Mouse (Mus musculus) A20 (cell line): ENCODE measurements around the gene Pla2g5.

Source experiments
- DNase-seq: peaks from one replicate; pipeline ENCODE4 v3.0.0-alpha.2; 2011; ENCODE audit warnings: low read depth, low spot score

Gene Pla2g5

DNA sequence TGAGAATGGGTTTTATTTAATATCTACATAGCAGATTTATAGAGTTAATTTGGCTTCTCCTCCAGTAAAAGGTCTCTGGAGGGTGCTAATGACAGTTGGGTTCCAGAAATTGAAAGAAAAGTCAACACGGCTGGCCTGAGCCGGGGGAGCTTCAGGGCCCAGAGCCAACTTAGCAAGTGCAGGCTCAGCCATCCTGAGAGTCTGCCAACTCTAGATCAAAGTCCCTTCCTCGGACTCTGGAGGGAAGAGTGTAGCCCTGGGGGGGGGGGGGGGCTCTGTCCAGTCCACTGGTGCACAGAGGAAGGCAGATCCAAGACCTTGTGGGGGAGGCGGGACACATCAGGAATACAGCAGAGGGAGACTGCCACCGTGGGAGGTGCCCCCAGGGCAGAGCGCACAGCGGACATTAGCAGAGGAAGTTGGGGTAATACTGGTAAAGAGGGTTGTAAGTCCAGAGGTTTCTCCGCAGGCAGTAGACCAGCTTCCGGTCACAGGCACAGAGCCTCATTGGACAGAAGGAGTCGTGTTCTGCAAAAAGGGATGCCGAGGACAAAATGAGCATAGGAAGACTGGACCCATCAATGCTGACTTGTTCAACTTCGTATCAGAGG, 63.0 kb downstream of the Pla2g5 start:
- no peak for DNase-seq

DNA sequence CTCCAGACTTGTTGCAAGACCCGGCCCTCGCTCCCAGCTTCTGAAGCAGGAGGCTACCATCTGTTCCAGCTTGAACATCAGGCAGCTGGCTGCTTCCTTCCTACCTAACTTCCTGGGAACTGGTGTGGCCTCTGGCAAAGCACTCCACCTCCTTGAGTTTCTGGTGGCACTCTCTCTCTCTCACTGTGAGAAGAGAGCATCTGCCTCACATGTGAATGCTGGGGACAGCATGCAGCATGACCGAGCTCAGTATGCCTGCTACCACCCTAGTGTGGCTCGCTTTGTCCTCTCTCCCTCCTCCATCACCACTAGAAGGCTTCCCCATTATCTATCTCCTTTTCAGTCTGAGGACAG, 66.1 kb downstream of the Pla2g5 start:
- no peak for DNase-seq

GRCm38 (mm10) chr4:138796513-138797216, 66.6 kb downstream of the Pla2g5 start:
- no peak for DNase-seq

DNA sequence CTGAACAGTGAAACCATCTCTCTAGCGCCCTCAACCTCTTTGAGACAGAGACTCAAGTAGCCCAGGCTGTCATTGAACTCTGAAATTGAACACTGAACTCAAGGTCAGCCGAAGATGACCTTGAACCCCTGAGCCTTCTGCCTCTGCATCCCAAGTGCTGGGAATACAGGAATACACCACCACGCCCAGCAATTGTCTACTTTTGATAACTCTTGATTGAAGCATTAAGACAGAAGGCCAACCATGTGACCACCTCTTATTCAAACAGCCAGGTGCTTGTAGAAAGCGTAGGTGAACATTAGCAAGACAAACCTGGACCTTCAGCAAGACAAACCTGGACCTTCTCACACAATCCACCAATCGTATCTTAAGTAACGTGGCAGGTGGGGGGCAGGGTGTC, 68.9 kb downstream of the Pla2g5 start:
- DNase-seq = no peak

DNA sequence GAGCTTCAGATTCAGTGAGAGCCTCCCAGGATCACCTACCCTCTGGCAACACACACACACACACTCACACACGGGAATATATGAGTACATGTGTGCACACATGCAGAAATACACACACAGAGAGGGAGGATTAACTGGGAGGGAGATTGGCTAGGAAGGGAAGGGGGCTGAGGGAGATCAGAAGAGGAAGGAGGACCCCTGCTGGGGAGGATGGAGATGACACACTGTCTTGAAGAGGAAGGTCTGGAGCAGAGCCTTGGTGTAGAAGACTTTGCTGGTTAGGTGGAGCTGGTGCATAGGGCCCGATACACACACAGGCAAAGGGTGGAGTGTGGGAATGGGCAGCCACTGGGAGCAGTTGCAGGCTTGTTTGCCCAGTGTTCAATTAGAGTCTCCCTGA, 70.0 kb downstream of the Pla2g5 start:
- DNase-seq = peak; percentile 46

DNA sequence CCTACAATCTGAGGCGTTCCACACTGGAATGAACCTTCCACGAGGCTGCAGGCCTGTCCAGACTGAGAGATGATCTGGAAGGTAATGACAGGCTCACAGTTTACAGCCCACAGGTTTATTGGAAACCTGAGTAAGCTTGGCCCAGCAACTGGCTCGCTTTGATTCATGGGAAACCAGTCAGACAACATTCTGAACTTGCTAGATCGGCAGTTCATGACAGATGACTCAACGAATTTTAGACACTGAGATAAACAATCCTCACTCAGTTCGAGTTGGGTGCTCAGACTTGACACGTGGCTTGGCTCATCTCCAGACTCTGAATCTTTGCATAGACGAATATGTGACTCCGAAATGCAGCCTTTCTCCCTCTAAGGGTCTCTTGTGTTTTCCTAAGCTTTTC, 70.7 kb downstream of the Pla2g5 start:
- no peak for DNase-seq

DNA sequence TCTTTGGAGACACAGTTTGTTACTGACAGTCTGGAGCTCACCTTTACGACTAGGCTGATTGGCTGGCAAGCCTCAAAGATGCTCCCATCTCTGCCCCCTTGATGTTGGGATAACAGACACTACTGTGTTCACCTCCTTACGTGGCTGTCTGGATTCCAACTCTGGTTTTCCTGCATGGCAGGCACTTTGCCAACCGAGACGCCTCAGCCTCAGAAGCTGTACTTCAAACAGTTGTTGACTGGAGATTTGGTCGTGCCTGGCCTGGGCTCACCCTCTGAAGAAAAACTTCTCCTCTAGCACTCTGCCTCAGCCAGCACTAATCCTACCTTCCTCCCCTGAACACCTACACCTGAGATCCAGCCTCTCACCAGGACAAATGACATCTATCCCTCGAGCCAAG, 71.8 kb downstream of the Pla2g5 start:
- DNase-seq = no peak

DNA sequence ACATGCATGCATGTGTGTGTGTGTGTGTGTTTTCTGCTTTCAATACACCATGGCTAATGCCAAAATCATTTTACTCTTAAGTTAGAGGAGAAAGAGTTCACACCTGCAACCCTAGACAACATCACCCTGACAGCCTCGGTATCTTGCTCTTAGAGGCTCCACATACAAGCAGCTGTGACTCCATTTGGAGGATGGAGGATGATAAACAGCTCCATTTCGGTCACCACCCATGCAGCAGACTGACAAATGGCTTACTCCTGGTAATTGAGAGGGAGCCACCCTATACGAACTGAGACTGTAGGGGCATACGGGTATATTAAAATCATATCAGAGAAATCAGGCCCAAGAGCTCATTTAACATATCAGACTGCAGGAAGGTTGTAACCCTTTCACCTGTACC, 74.9 kb downstream of the Pla2g5 start:
- DNase-seq = no peak

- peak; percentile 67 for DNase-seq
Measured at GRCm38 (mm10) chr4:138786141-138786540, 77.1 kb downstream of the Pla2g5 start.

DNA sequence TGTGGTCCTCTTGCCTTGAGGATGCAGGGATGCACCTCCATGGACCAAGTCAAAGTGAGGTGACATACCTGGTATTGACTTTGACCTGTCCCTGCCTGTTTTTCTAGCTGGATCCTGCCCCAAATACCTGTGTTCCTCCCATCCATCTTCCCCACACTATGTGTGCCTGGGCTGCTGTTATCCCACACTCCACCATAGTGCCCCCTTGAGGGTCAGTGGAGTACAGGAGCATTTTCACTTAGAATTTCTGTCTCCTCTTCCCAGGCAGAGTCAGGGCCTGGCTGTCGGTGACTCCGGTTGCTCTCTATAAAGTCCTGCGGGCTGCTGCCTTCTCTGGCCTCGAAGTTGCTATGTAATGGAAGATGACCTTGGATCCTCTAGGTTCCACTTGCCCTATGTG, 77.6 kb downstream of the Pla2g5 start:
- no peak for DNase-seq

- DNase-seq = no peak
Measured at GRCm38 (mm10) chr4:138782098-138782497, 81.2 kb downstream of the Pla2g5 start.

DNA sequence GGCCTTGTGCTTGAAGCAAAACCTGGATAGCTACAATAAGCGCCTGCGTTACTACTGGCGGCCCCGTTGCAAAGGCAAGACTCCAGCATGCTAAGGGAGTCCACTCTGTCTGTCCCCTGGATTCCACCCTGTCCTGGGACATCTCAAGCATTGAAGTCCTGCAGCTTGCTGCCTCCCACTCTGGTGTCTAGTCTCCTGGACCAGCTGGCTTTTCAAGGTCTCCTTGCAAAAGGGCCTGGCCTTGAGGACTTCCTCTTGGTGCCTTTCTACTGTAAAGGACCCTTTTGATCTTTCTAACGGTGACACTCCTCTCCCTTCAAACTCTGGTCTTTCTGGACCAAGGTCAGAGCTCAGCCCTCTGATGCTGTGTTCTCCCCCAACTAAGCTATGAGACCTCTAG, 83.0 kb downstream of the Pla2g5 start:
- no peak for DNase-seq

- no peak for DNase-seq
Measured at GRCm38 (mm10) chr4:138777417-138778407, 85.6 kb downstream of the Pla2g5 start.

GRCm38 (mm10) chr4:138775435-138775834, 87.8 kb downstream of the Pla2g5 start, which contains the start of gene Pla2g2d:
Gene Pla2g2d (plus strand): TSS chr4:138775735.
- no peak for DNase-seq

GRCm38 (mm10) chr4:138772386-138772785, 90.9 kb downstream of the Pla2g5 start:
- no peak for DNase-seq

DNA sequence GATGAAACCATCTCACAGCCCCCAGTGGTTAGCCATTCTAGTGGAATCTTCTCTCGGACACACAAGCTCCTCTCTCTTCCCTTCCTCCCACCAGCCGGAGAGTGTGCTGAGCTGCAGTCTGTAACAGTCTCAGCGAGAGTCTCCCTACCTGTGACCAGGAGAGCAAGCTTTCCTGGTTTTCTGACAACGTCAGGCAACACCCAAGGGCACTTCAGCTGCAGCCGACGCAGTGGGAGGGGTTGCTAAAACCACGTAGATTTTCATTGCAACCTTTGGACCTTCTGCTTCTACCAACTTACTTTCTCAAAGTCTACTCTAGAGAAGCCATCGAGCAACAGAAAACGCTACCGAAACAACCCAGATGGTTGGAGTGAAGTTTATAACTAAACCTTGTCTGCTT, 91.3 kb downstream of the Pla2g5 start:
- DNase-seq = no peak

GRCm38 (mm10) chr4:138762266-138762665, 101.0 kb downstream of the Pla2g5 start:
- no peak for DNase-seq

DNA sequence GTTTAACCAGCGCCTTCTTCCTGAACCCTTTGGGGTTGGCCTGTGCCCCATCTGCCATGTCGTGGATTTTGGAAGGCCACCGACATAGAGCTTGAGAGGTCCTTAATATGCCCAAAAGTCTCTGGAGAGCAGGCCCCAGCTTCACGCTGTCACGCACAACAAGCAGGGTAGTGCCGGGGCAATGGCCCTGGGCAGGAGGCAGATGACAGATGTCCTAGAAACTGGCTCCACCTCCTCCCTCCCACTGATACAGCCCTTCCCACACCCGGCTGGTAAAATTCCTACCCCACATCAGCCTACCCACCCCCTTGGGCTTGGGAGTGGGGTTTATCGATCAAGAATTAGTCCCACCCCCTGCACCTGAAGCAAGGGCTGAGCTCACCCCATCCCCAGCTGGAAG, 105.9 kb downstream of the Pla2g5 start, which contains the start of gene Pla2g2f:
TSS of gene Pla2g2f (minus strand) at position 211 of the 400 bp plus-strand sequence.
- no peak for DNase-seq

GRCm38 (mm10) chr4:138755983-138756382, 107.3 kb downstream of the Pla2g5 start:
- DNase-seq = no peak

- no peak for DNase-seq
Measured at GRCm38 (mm10) chr4:138755439-138755838, 107.8 kb downstream of the Pla2g5 start.

- no peak for DNase-seq
Measured at GRCm38 (mm10) chr4:138754432-138754831, 108.8 kb downstream of the Pla2g5 start.

GRCm38 (mm10) chr4:138753608-138754007, 109.7 kb downstream of the Pla2g5 start:
- DNase-seq = no peak
